Mouse (Mus musculus): Measurements from ENCODE around the gene Ddx47.

GRCm38 (mm10) chr6:135019564-135019963 is 8.2 kb downstream of the Ddx47 start:
- no peak for TF ChIP-seq CTCF (IDR thresholded peaks at IDR 0.05; ENCODE audit: borderline replicate concordance, insufficient read depth, low read depth, low read length)
- no peak for TF ChIP-seq POLR2A (IDR thresholded peaks at IDR 0.05; ENCODE audit: borderline replicate concordance, insufficient read depth, low read length)
